Mouse (Mus musculus) adrenal gland, adult (tissue): ENCODE results near the gene Nhsl1.
"Not testable (repeated sequence)": the region's sequence is repeated elsewhere in the genome, so short reads cannot be mapped to it uniquely, and the experiment has no call there.

ENCODE experiments used
- DNase-seq, 2 experiments: peaks; one replicate each; pipeline ENCODE4 v3.0.0; 2022 to 2023; ENCODE audit warnings: low spot score in 1 of 2; ENCODE audit not compliant: inconsistent age in 2 of 2

Gene Nhsl1

DNA sequence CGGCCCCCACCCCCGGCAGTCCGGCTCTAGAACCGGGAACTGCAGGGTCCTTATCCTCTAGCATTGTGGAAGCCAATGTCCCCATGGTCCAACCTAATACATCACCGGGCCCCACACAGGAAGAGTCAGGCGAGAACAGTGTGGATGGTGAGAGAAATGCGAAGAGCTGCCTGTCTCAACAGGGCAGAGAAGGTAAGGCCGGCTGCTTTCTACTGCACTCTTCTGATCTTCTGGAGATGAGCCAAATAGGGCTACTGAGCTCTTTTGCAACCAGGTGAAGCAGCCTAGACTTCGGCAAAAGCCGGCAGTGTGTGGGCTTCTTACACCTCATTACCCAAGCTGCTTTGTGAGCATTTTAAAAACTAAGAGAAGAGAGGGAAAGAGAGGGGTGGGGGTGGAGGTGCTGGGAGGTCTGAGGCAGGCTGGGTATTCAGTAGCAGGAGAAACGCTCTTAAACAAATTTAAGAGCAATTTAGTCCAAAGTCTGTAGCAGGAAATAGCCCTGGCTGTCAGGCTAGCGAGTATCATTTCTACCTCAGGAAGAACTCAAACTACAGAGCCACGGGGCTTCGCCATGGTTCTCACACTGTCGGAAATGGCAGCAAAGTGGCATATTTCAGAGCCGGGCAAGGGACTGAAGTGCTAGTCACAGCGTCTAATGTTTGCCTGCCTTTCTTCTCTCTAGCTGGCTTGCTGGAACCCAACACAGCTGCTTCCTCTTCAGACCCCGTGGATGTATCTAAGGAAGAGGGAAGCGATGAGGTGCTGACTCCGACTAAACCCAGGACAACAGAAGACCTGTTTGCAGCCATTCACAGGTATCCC lies 208.3 kb downstream of the Nhsl1 start:
- no peak for DNase-seq

- no peak for DNase-seq
Observed at GRCm38 (mm10) chr10:18527766-18528165, 209.0 kb downstream of the Nhsl1 start.

GRCm38 (mm10) chr10:18528475-18528874 lies 209.7 kb downstream of the Nhsl1 start:
- DNase-seq, result peak in 1 of 2 experiments; percentile 75

GRCm38 (mm10) chr10:18529177-18529576 lies 210.4 kb downstream of the Nhsl1 start:
- DNase-seq, result no peak

DNA sequence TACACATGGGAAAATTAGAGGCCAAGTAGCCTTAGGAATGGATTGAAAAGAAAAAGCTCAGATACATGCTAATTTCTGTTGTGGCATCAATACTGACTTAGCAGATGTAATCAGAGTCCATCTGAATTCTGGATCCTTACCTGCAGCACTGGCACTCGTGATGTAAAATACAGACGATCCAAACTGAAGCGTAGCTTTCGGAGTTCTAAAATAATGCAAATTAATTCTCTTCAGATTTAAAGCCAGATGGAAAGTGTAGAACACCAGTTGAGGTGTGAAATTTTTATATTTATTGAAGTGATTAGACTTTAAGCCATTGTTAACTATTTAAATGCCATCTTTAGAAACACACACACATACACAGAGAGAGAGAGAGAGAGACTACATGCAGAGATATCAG lies 211.4 kb downstream of the Nhsl1 start:
- no peak for DNase-seq

GRCm38 (mm10) chr10:18532293-18532692 lies 213.5 kb downstream of the Nhsl1 start:
- no peak for DNase-seq

- no peak for DNase-seq
Observed at GRCm38 (mm10) chr10:18536889-18537288, 218.1 kb downstream of the Nhsl1 start.

DNA sequence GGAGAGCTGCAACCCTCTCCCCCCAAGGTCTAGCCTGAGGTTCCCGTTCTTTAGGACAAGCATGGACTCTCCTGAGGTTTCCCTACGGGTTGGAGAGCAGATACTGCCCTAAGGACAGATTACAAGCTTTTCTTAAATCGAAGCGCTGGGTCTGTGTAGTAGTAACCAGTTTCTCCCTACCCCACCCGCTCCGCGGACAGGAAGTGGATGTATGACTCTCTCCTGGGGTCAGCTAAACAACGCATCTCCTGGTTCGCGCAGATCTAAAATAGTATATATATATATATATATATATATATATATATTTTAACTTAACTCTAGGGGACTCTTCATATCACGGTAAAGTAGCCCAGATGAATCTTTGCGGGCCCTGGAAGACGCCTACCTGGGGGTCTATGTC lies 226.5 kb downstream of the Nhsl1 start:
- DNase-seq, result peak in 1 of 2 experiments; percentile 37

DNA sequence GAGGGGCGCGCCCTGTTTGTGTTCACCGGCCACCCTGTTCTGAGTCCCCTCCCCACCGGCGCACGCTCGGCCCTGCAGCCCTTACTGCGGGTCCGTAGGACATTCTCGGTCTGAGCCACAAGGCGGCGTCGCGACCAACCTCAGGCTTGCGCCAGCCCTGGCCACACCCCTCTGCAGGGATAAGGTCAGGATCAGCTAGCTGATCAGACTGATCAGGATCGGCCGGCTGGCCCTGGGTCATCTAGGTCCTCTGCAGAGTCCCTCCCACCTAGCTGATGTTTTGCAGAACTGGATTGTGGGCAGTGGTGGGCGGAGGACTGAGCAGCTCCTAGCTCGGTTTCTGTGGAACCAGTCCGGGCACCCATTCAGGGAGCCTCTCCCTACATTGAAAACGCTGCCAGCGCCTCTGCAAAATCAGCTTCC lies 227.0 kb downstream of the Nhsl1 start, which contains the start of gene Hebp2:
TSS of gene Hebp2 (minus strand) at position 264 of the 423 bp plus-strand sequence.
- DNase-seq, result peak; percentile 68 to 85

DNA sequence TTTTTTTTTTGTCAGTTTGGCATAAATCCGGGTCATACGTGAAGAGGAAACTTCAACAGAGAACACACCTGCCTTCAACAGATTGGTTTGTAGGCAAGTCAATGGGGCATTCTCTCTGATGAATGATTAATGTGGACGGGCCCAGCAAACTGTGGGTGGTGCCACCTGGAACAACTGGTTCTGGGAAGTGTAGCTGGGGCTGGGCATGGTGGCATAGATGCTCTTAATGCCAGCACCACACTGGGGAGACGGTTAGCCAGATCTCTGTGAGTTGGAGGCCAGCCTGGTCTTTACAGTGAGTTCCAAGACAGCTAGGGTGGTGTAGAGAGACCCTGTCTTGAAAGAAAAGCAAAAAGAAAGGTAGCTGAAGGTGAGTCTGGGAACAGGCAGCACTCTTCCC lies 228.6 kb downstream of the Nhsl1 start:
- no peak for DNase-seq

- no peak for DNase-seq
Observed at GRCm38 (mm10) chr10:18549321-18550216, 230.8 kb downstream of the Nhsl1 start.

DNA sequence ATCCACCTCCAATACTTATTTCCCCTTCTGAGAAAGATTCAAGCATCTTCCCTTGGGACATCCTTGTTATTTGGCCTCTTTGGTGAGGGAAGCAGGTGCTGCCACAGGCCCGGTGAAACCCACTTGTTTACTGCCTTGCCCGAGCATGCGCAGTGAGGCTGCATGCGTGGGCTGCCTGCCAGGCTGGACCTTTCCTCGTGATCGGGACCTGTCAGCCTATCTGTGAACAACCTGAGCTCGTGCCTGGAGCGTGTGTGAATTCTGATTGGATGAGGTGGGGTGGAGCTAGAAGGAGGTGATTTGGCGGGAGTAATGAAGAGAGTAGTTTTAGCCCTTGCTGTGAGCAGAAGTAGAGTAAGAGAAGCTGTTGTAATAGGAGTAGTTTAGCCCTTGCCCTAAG lies 240.3 kb downstream of the Nhsl1 start:
- not testable (repeated sequence) for DNase-seq

DNA sequence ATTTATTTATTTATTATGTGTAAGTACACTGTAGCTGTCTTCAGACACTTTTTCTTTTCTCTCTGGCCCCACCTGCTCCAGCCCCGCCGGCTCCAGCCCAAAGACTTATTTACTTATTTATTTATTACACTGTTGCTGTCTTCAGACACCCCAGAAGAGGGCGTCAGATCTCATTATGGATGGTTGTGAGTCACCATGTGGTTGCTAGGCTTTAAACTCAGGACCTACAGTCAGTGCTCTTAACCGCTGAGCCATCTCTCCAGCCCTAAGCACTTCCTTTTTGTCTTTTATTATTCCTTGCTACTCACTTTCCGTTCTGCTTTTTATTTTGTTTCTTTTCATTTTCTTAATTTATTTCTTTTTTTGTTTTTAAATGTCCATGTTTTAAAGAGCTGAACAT lies 242.7 kb downstream of the Nhsl1 start:
- no peak for DNase-seq

- peak; percentile 30 to 81 for DNase-seq
Observed at GRCm38 (mm10) chr10:18562940-18563339, 244.2 kb downstream of the Nhsl1 start.

DNA sequence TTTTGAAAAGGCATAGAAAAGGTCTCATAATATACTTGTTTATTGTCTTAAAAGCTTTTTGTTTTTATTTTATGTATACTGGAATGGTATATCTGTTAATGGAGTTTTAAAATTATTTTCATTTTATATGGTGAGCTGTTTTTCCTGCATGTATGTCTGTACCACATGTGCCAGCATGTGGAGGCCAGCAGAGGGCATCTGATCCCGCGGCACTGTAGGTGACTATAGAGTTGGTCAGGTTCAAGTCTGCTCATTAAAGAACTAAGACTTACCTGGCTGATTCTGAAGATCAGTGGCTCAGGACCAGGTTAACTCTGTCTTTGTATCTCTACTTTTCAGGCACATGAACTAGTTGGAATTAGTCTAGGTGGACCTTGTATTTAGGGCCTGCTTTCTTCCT lies 253.8 kb downstream of the Nhsl1 start:
- peak in 1 of 2 experiments; percentile 30 for DNase-seq
